7 mouse cellular contexts compared by ENCODE assay signal in genomic region chr4:45452569-45453111, GRCm38 (mm10). TPM values are rescaled to one million over a fixed set of nuclear protein-coding genes. Genes with fewer than 3 reads are reported as not detected.
DNase-seq lines count a peak whose midpoint lies in the region.

No protein-coding gene starts in this region.

- no peaks in the 10 kb centered on the region for H3K79me2 ChIP-seq in macrophage (ENCODE audit: inconsistent target)

- 70% methylated on average over 7 of the region's 7 CpGs for WGBS in heart, embryonic 10.5 days
- WGBS in macrophage (ENCODE audit: missing documents), result 42% methylated on average over 7 of the region's 7 CpGs

- H3K27me3 ChIP-seq in heart, embryonic 10.5 days (ENCODE audit: insufficient read depth, poor library complexity, severe bottlenecking), result 0 out of 2 replicates have a peak, but pooled peaks cover 5% of the 10 kb centered on the region

- peak overlapping the region; percentile 79 for H3K27ac ChIP-seq in heart, embryonic 10.5 days
- H3K27ac ChIP-seq in macrophage, result peak overlapping the region; percentile 68

- no peak overlapping the region for H3K4me3 ChIP-seq in heart, embryonic 10.5 days
- no peak overlapping the region for H3K4me3 ChIP-seq in macrophage (ENCODE audit: inconsistent target)

- H3K4me1 ChIP-seq in heart, embryonic 10.5 days, result peaks cover 86% of the 10 kb centered on the region

- no peaks in the 10 kb centered on the region for H3K9me3 ChIP-seq in heart, embryonic 10.5 days

- peaks cover 32% of the 10 kb centered on the region for H3K36me3 ChIP-seq in heart, embryonic 10.5 days
- H3K36me3 ChIP-seq in macrophage (ENCODE audit: inconsistent target), result no peaks in the 10 kb centered on the region

- peak; percentile 41 for DNase-seq in urinary bladder, postnatal 14 days (ENCODE audit: low spot score)
- DNase-seq in urinary bladder, postnatal 4 days (ENCODE audit: low spot score in 2 of 2), result no peak
- DNase-seq in heart, embryonic 10.5 days (ENCODE audit: low spot score), result no peak
- peak; percentile 74 to 93 for DNase-seq in kidney, postnatal 25 days
- no peak for DNase-seq in layer of hippocampus, adult 18-20 months (ENCODE audit: low spot score in 2 of 2)
- DNase-seq in thymus, postnatal 0 days (ENCODE audit: low spot score), result no peak

RNA-seq across cellular contexts. Expression of gene Slc25a51, which starts 44.1 kb away (rescaled TPM):
- 66.2 and 77.3 TPM in 2 replicates for polyA plus RNA-seq in heart, embryonic 10.5 days (2016; fragmentation: Nextera tagmentation; extraction: Ambion mirVana)
- total RNA-seq in macrophage (2018; cell fraction: chromatin; rRNA removed), result 100 to 1,000 TPM in 15 of 26 experiments, 10 to 100 TPM in 11; 47.5 to 191 (median 103) TPM
- 10 to 100 TPM; 36.2 to 76.3 (median 60.7) TPM for total RNA-seq in macrophage (2018; cell fraction: cytosol; rRNA removed)
- 100 to 1,000 TPM in 8 of 26 experiments, 10 to 100 TPM in 18; 58.7 to 168 (median 89.6) TPM for total RNA-seq in macrophage (2018; cell fraction: nucleus; rRNA removed)
- polyA plus RNA-seq in macrophage (2018), result 45.5 to 50.0 TPM (median 48.2 TPM) in 3 replicates
- total RNA-seq in layer of hippocampus, adult 18-20 months (2021), result 100 to 1,000 TPM; 131 to 133 TPM
- 38.6 and 41.8 TPM in 2 replicates for polyA plus RNA-seq in thymus, postnatal 0 days (2015; fragmentation: Nextera tagmentation; extraction: Ambion mirVana)

Comparison
In these comparisons a context has a peak if more than half of its experiments do, and no peak if none do; other contexts are left out.
1. DNase-seq: peak in urinary bladder, postnatal 14 days (single experiment) and kidney, postnatal 25 days (2 of 2); none in urinary bladder, postnatal 4 days (0 of 2), heart, embryonic 10.5 days (single experiment), layer of hippocampus, adult 18-20 months (0 of 2) and thymus, postnatal 0 days (single experiment).